Mouse (Mus musculus): Measurements from ENCODE around the gene Ube2e1. TPM values are rescaled to one million over a fixed set of nuclear protein-coding genes. Genes with fewer than 3 reads are reported as not detected.
A peak's percentile ranks its signal among the peaks of the same experiment; 100 is the strongest.

The Ube2e1 gene
- 88.3 and 91.0 TPM in 2 replicates for polyA plus RNA-seq (2012; rRNA removed)
- 51.7 and 51.8 TPM in 2 replicates for polyA plus RNA-seq (2014; fragmentation: Nextera tagmentation; extraction: Ambion mirVana)

GRCm38 (mm10) chr14:18331693-18332131 is at the start of gene Ube2e1:
Gene Ube2e1 (minus strand): TSS chr14:18331859.
- H3K36me3 ChIP-seq (ENCODE audit: control insufficient read depth, insufficient read depth, low read length), result peaks cover 7% of the 10 kb centered on the region; the same call in 1 of the 2 replicates
- peak; percentile 75 for DNase-seq (ENCODE audit: low spot score)
- peak; percentile 76; the same call in 1 of the 2 replicates for TF ChIP-seq POLR2A (IDR thresholded peaks at IDR 0.05; ENCODE audit: borderline replicate concordance, extremely low read depth, insufficient read depth, insufficient read length)
- no peaks in the 10 kb centered on the region for H3K27me3 ChIP-seq (ENCODE audit: control insufficient read depth, insufficient read depth, low read length)
- WGBS, result under 1% methylated on average over 25 of the region's 39 CpGs
- H3K9me3 ChIP-seq (ENCODE audit: control insufficient read depth, low read length), result no peaks in the 10 kb centered on the region
- H3K4me3 ChIP-seq (replicated peaks; ENCODE audit: low read length), result peak within 1 kb of the TSS; percentile 94
- ATAC-seq (ENCODE audit: low FRiP score, low read depth), result peak; percentile 90
- peak within 1 kb of the TSS; percentile 98 for H3K9ac ChIP-seq (ENCODE audit: low read depth, low read length, severe bottlenecking)
- H3K4me2 ChIP-seq (replicated peaks; ENCODE audit: low read depth, low read length, severe bottlenecking), result peak within 1 kb of the TSS; percentile 71
- peaks cover 24% of the 10 kb centered on the region for H3K4me1 ChIP-seq (ENCODE audit: control insufficient read depth, insufficient read depth, low read length)
- peak within 1 kb of the TSS; percentile 87 for H3K27ac ChIP-seq (replicated peaks; ENCODE audit: low read depth, low read length)

GRCm38 (mm10) chr14:18379841-18380240 is 48.2 kb upstream of the Ube2e1 start:
- TF ChIP-seq POLR2A (IDR thresholded peaks at IDR 0.05; ENCODE audit: borderline replicate concordance, extremely low read depth, insufficient read depth, insufficient read length), result no peak
- ATAC-seq (ENCODE audit: low FRiP score, low read depth) (no peak), DNase-seq (ENCODE audit: low spot score) (peak; percentile 54)
- H3K9ac ChIP-seq (ENCODE audit: low read depth, low read length, severe bottlenecking), result no peak overlapping the region
- H3K4me1 ChIP-seq (ENCODE audit: control insufficient read depth, insufficient read depth, low read length), result no peaks in the 10 kb centered on the region
- H3K36me3 ChIP-seq (ENCODE audit: control insufficient read depth, insufficient read depth, low read length), result no peaks in the 10 kb centered on the region
- H3K9me3 ChIP-seq (ENCODE audit: control insufficient read depth, low read length), result no peaks in the 10 kb centered on the region
- H3K4me3 ChIP-seq (replicated peaks; ENCODE audit: low read length), result no peak overlapping the region
- no peak overlapping the region for H3K4me2 ChIP-seq (replicated peaks; ENCODE audit: low read depth, low read length, severe bottlenecking)
- H3K27me3 ChIP-seq (ENCODE audit: control insufficient read depth, insufficient read depth, low read length), result no peaks in the 10 kb centered on the region
- H3K27ac ChIP-seq (replicated peaks; ENCODE audit: low read depth, low read length), result no peak overlapping the region
- 77% methylated on average over 5 of the region's 5 CpGs for WGBS

GRCm38 (mm10) chr14:18377944-18378575 is 46.4 kb upstream of the Ube2e1 start:
- ATAC-seq (ENCODE audit: low FRiP score, low read depth) (peak; percentile 56; the same call in 1 of the 2 replicates), DNase-seq (ENCODE audit: low spot score) (no peak)
- no peaks in the 10 kb centered on the region for H3K36me3 ChIP-seq (ENCODE audit: control insufficient read depth, insufficient read depth, low read length)
- H3K9me3 ChIP-seq (ENCODE audit: control insufficient read depth, low read length), result no peaks in the 10 kb centered on the region
- H3K4me1 ChIP-seq (ENCODE audit: control insufficient read depth, insufficient read depth, low read length), result peaks cover 7% of the 10 kb centered on the region; the same call in 1 of the 2 replicates
- H3K4me3 ChIP-seq (replicated peaks; ENCODE audit: low read length), result no peak overlapping the region
- no peak for TF ChIP-seq POLR2A (IDR thresholded peaks at IDR 0.05; ENCODE audit: borderline replicate concordance, extremely low read depth, insufficient read depth, insufficient read length)
- no peak overlapping the region for H3K4me2 ChIP-seq (replicated peaks; ENCODE audit: low read depth, low read length, severe bottlenecking)
- no peaks in the 10 kb centered on the region for H3K27me3 ChIP-seq (ENCODE audit: control insufficient read depth, insufficient read depth, low read length)
- H3K27ac ChIP-seq (replicated peaks; ENCODE audit: low read depth, low read length), result no peak overlapping the region
- WGBS, result 51% methylated on average over 8 of the region's 8 CpGs
- H3K9ac ChIP-seq (ENCODE audit: low read depth, low read length, severe bottlenecking), result no peak overlapping the region

- Histone ChIP-seq H3K4me3 (replicated peaks; ENCODE audit: low read length) (no peak overlapping the region), H3K27ac (replicated peaks; ENCODE audit: low read depth, low read length) (no peak overlapping the region), H3K36me3 (ENCODE audit: control insufficient read depth, insufficient read depth, low read length) (no peaks in the 10 kb centered on the region), H3K4me1 (ENCODE audit: control insufficient read depth, insufficient read depth, low read length) (peaks cover 7% of the 10 kb centered on the region; the same call in 1 of the 2 replicates), H3K27me3 (ENCODE audit: control insufficient read depth, insufficient read depth, low read length) (no peaks in the 10 kb centered on the region), H3K9ac (ENCODE audit: low read depth, low read length, severe bottlenecking) (no peak overlapping the region), H3K4me2 (replicated peaks; ENCODE audit: low read depth, low read length, severe bottlenecking) (no peak overlapping the region), H3K9me3 (ENCODE audit: control insufficient read depth, low read length) (no peaks in the 10 kb centered on the region)
- no peak for TF ChIP-seq POLR2A (IDR thresholded peaks at IDR 0.05; ENCODE audit: borderline replicate concordance, extremely low read depth, insufficient read depth, insufficient read length)
- DNase-seq (ENCODE audit: low spot score) (no peak), ATAC-seq (ENCODE audit: low FRiP score, low read depth) (no peak)
- WGBS, result 74% methylated on average over 3 of the region's 3 CpGs
Measured at GRCm38 (mm10) chr14:18376206-18376605, 44.5 kb upstream of the Ube2e1 start.

GRCm38 (mm10) chr14:18373758-18374405 is 42.2 kb upstream of the Ube2e1 start:
- no peak for DNase-seq (ENCODE audit: low spot score)
- no peaks in the 10 kb centered on the region for H3K27me3 ChIP-seq (ENCODE audit: control insufficient read depth, insufficient read depth, low read length)
- no peaks in the 10 kb centered on the region for H3K36me3 ChIP-seq (ENCODE audit: control insufficient read depth, insufficient read depth, low read length)
- no peak for ATAC-seq (ENCODE audit: low FRiP score, low read depth)
- no peak overlapping the region for H3K4me3 ChIP-seq (replicated peaks; ENCODE audit: low read length)
- H3K4me2 ChIP-seq (replicated peaks; ENCODE audit: low read depth, low read length, severe bottlenecking), result no peak overlapping the region
- no peaks in the 10 kb centered on the region for H3K9me3 ChIP-seq (ENCODE audit: control insufficient read depth, low read length)
- peaks cover 7% of the 10 kb centered on the region; the same call in 1 of the 2 replicates for H3K4me1 ChIP-seq (ENCODE audit: control insufficient read depth, insufficient read depth, low read length)
- H3K9ac ChIP-seq (ENCODE audit: low read depth, low read length, severe bottlenecking), result no peak overlapping the region
- TF ChIP-seq POLR2A (IDR thresholded peaks at IDR 0.05; ENCODE audit: borderline replicate concordance, extremely low read depth, insufficient read depth, insufficient read length), result no peak
- no peak overlapping the region for H3K27ac ChIP-seq (replicated peaks; ENCODE audit: low read depth, low read length)
- WGBS, result 36% methylated on average over 6 of the region's 6 CpGs
